25 mouse cellular contexts compared by ENCODE assay signal in genomic region chr2:146426321-146426720, GRCm38 (mm10).
DNase-seq lines count a peak whose midpoint lies in the region; ATAC-seq and TF ChIP-seq lines count a peak whose summit lies in the region.
"Had no signal": no experiment of that assay in that cellular context is flagged by ENCODE, and none has a peak within 500 bp of the region (broad histone marks: within the 10 kb centered on the region; RNA-seq: fewer than 3 reads in every experiment).

No protein-coding gene starts in this region.

- no peak for TF ChIP-seq RAD21 in MEL (IDR thresholded peaks at IDR 0.05; ENCODE audit: low read depth, low read length)

- H3K4me3 ChIP-seq in MEL (ENCODE audit: control insufficient read depth in 1 of 2, insufficient read depth in 1 of 2, low read depth in 2 of 2, low read length in 2 of 2) = no peak overlapping the region
- no peak overlapping the region for H3K4me3 ChIP-seq in intestine, embryonic 15.5 days (replicated peaks)
- no peak overlapping the region for H3K4me3 ChIP-seq in liver, embryonic 13.5 days (replicated peaks)
- H3K4me3 ChIP-seq in forebrain, embryonic 10.5 days = no peak overlapping the region
- no peak overlapping the region for H3K4me3 ChIP-seq in left cerebral cortex, adult 2 months
- H3K4me3 ChIP-seq: heart, embryonic 12.5 days; heart, embryonic 15.5 days had no signal

- no peak overlapping the region for H3K4me2 ChIP-seq in intestine, embryonic 15.5 days (replicated peaks)
- H3K4me2 ChIP-seq in liver, embryonic 13.5 days = no peak overlapping the region
- H3K4me2 ChIP-seq: heart, embryonic 12.5 days; heart, embryonic 15.5 days; hindbrain, embryonic 14.5 days had no signal

- H3K4me1 ChIP-seq in MEL (ENCODE audit: control insufficient read depth in 1 of 2, insufficient read depth in 2 of 2, low read length in 2 of 2) = peaks cover 0 to 3% of the 10 kb centered on the region in 2 experiments; a peak in 1 of 4 replicates
- H3K4me1 ChIP-seq in intestine, embryonic 15.5 days (replicated peaks) = no peaks in the 10 kb centered on the region
- H3K4me1 ChIP-seq in liver, embryonic 13.5 days (replicated peaks) = no peaks in the 10 kb centered on the region
- H3K4me1 ChIP-seq in forebrain, embryonic 10.5 days = no peaks in the 10 kb centered on the region
- H3K4me1 ChIP-seq: heart, embryonic 12.5 days; heart, embryonic 15.5 days had no signal

- ATAC-seq in intestine, embryonic 15.5 days = peak; percentile 63; the same call in 1 of the 2 replicates
- ATAC-seq in liver, embryonic 13.5 days (ENCODE audit: low read depth) = peak; percentile 58; the same call in 1 of the 2 replicates
- ATAC-seq in megakaryocyte-erythroid progenitor cell, adult 5-6 weeks (replicated peaks; ENCODE audit: low FRiP score, low TSS enrichment, poor library complexity, severe bottlenecking) = peak; percentile 71
- ATAC-seq: activated CD4-positive, CD25-positive, alpha-beta regulatory T cell, adult 4 months; CD4-positive, CD25-positive, alpha-beta regulatory T cell, adult 4 months; forebrain, embryonic 14.5 days; forebrain, postnatal 0 days; hindbrain, postnatal 0 days had no signal

- DNase-seq in MEL (ENCODE audit: low read depth, low spot score) = peak; percentile 14
- no peak for DNase-seq in liver, embryonic 13.5 days
- no peak for DNase-seq in heart, postnatal 25 days (ENCODE audit: low spot score)
- DNase-seq in adrenal gland, postnatal 4 days (ENCODE audit: low spot score in 2 of 2) = no peak
- DNase-seq in forebrain, embryonic 10.5 days (ENCODE audit: extremely low spot score, low spot score) = no peak
- DNase-seq in left cerebral cortex, adult 2 months (ENCODE audit: extremely low spot score in 1 of 2, low spot score in 2 of 2) = no peak
- DNase-seq: adrenal gland, adult 8-10 months; adrenal gland, postnatal 25 days; cerebellum, adult 18-20 months; cerebellum, adult 9-10 months; cerebellum, postnatal 14 days; forebrain, postnatal 0 days; gastrocnemius, postnatal 14 days; heart, adult 11 months; heart, postnatal 10 days; heart, postnatal 4 days had no signal

- TF ChIP-seq EP300 in MEL (IDR thresholded peaks at IDR 0.05; ENCODE audit: low read depth in 1 of 2, low read length in 2 of 2) = no peak

- 70% methylated on average over 7 of the region's 7 CpGs for WGBS in intestine, embryonic 15.5 days
- 70% methylated on average over 7 of the region's 7 CpGs for WGBS in liver, embryonic 13.5 days (ENCODE audit: insufficient replicate concordance)
- 93% methylated on average over 7 of the region's 7 CpGs for WGBS in forebrain, embryonic 10.5 days

- peaks cover 4% of the 10 kb centered on the region in 2 experiments for H3K36me3 ChIP-seq in MEL (ENCODE audit: control insufficient read depth in 1 of 2, insufficient read depth in 2 of 2, low read length in 2 of 2)
- H3K36me3 ChIP-seq in intestine, embryonic 15.5 days = no peaks in the 10 kb centered on the region
- peaks cover 10% of the 10 kb centered on the region; the same call in 1 of the 2 replicates for H3K36me3 ChIP-seq in liver, embryonic 13.5 days
- peaks cover 28% of the 10 kb centered on the region for H3K36me3 ChIP-seq in forebrain, embryonic 10.5 days (replicated peaks)

- no peaks in the 10 kb centered on the region for H3K79me2 ChIP-seq in MEL (ENCODE audit: control insufficient read depth, insufficient read depth, low read length, poor library complexity)

- intact Hi-C loops in heart, postnatal 25 days (cut with DNase I) = no loop called here
- intact Hi-C loops in left cerebral cortex, adult 2 months (cut with DNase I) = no loop called here

- no peak overlapping the region for H3K27ac ChIP-seq in MEL (ENCODE audit: control insufficient read depth, low read depth, low read length)
- no peak overlapping the region for H3K27ac ChIP-seq in intestine, embryonic 15.5 days
- H3K27ac ChIP-seq in liver, embryonic 13.5 days = no peak overlapping the region
- no peak overlapping the region for H3K27ac ChIP-seq in forebrain, embryonic 10.5 days
- no peak overlapping the region for H3K27ac ChIP-seq in left cerebral cortex, adult 2 months
- H3K27ac ChIP-seq: heart, embryonic 15.5 days; hindbrain, embryonic 14.5 days; hindbrain, postnatal 0 days had no signal

- H3K9me3 ChIP-seq in MEL (replicated peaks; ENCODE audit: insufficient read depth, low read length) = no peaks in the 10 kb centered on the region
- H3K9me3 ChIP-seq in intestine, embryonic 15.5 days = no peaks in the 10 kb centered on the region
- no peaks in the 10 kb centered on the region for H3K9me3 ChIP-seq in liver, embryonic 13.5 days (replicated peaks)
- no peaks in the 10 kb centered on the region for H3K9me3 ChIP-seq in forebrain, embryonic 10.5 days
- H3K9me3 ChIP-seq: heart, embryonic 12.5 days; heart, embryonic 15.5 days had no signal

- H3K9ac ChIP-seq in MEL (ENCODE audit: control insufficient read depth, low read depth, low read length, poor library complexity, severe bottlenecking) = no peak overlapping the region
- H3K9ac ChIP-seq in intestine, embryonic 15.5 days = no peak overlapping the region
- H3K9ac ChIP-seq in liver, embryonic 13.5 days = no peak overlapping the region
- H3K9ac ChIP-seq: forebrain, postnatal 0 days; heart, embryonic 12.5 days; heart, embryonic 15.5 days; hindbrain, embryonic 14.5 days had no signal

- no peak for TF ChIP-seq CTCF in MEL (IDR thresholded peaks at IDR 0.05 in 2 of 3, conservative IDR thresholded peaks at IDR 0.05 in 1 of 3; ENCODE audit: control insufficient read depth in 1 of 3, insufficient read depth in 1 of 3, low read depth in 2 of 3, low read length in 3 of 3, poor library complexity in 1 of 3, severe bottlenecking in 1 of 3)
- TF ChIP-seq CTCF in left cerebral cortex, adult 2 months (IDR thresholded peaks at IDR 0.05) = no peak

- no peaks in the 10 kb centered on the region for H3K27me3 ChIP-seq in MEL (ENCODE audit: control insufficient read depth in 1 of 2, insufficient read depth in 2 of 2, low read length in 2 of 2)
- no peaks in the 10 kb centered on the region for H3K27me3 ChIP-seq in intestine, embryonic 15.5 days (replicated peaks)
- no peaks in the 10 kb centered on the region for H3K27me3 ChIP-seq in liver, embryonic 13.5 days
- H3K27me3 ChIP-seq in forebrain, embryonic 10.5 days (ENCODE audit: poor library complexity, severe bottlenecking) = no peaks in the 10 kb centered on the region
- H3K27me3 ChIP-seq: heart, embryonic 12.5 days; heart, embryonic 15.5 days had no signal

- TF ChIP-seq POLR2A in MEL (IDR thresholded peaks at IDR 0.05; ENCODE audit: control insufficient read depth in 1 of 2, insufficient read depth in 1 of 2, low read depth in 1 of 2, low read length in 2 of 2, poor library complexity in 1 of 2) = no peak

TF ChIP-seq in MEL, 35 proteins besides CTCF, POLR2A, EP300 and RAD21:
- TF ChIP-seq SMC3 (IDR thresholded peaks at IDR 0.05; ENCODE audit: low read depth, low read length) (no peak), ZC3H11A (IDR thresholded peaks at IDR 0.05; ENCODE audit: low read depth, low read length) (no peak), BHLHE40 (IDR thresholded peaks at IDR 0.05; ENCODE audit: borderline replicate concordance, low read depth, low read length) (no peak), ZNF384 (IDR thresholded peaks at IDR 0.05; ENCODE audit: low read depth, low read length) (no peak), CHD1 (IDR thresholded peaks at IDR 0.05; ENCODE audit: low read depth, low read length) (no peak)
TF ChIP-seq in MEL: peak in this region for 0.
